Mouse (Mus musculus) MEL (cell line): Measurements from ENCODE around the gene Gm10142.
"Not testable (repeated sequence)": the region's sequence is repeated elsewhere in the genome, so short reads cannot be mapped to it uniquely, and the experiment has no call there.

Experiments
- CHD2 ChIP-seq: IDR thresholded peaks from 2 replicates; pipeline ENCODE4 v1.6.1; 2011; ENCODE audit warnings: low read length, improper control_type of control experiment
- MYC ChIP-seq: IDR thresholded peaks from 2 replicates; pipeline ENCODE4 v1.6.1; 2011; ENCODE audit warnings: low read depth, mild to moderate bottlenecking, low read length, improper control_type of control experiment, moderate library complexity
- POLR2A ChIP-seq, 2 experiments: IDR thresholded peaks; 2 replicates each; pipeline ENCODE4 v1.6.1; 2011 to 2012; ENCODE audit warnings: low read length in 2 of 2, mild to moderate bottlenecking in 2 of 2, control low read depth in 1 of 2, improper control_type of control experiment in 1 of 2, low read depth in 1 of 2, moderate library complexity in 1 of 2; ENCODE audit not compliant: control insufficient read depth in 1 of 2, insufficient read depth in 1 of 2, poor library complexity in 1 of 2

- TF ChIP-seq POLR2A (IDR thresholded peaks at IDR 0.05; ENCODE audit: control insufficient read depth in 1 of 2, insufficient read depth in 1 of 2, low read depth in 1 of 2, low read length in 2 of 2, poor library complexity in 1 of 2); MYC; CHD2: not testable (repeated sequence)
Observed at GRCm38 (mm10) chr10:77720299-77720698, 4.7 kb downstream of the Gm10142 start, which contains the start of gene Krtap12-1.
